Mouse (Mus musculus) intestine, embryonic 14.5 days (tissue): ENCODE measurements around the gene Mapkap1. TPM values are rescaled to one million over a fixed set of nuclear protein-coding genes. Genes with fewer than 3 reads are reported as not detected.
"Not testable (repeated sequence)": the region's sequence is repeated elsewhere in the genome, so short reads cannot be mapped to it uniquely, and the experiment has no call there.

Experiments used
- ATAC-seq: fragments of 200-750 bp; cut with Nextera tagmentation; replicated peaks from 2 replicates; pipeline ENCODE4 v1.8.0; 2017; ENCODE audit warnings: low read depth, moderate number of reproducible peaks, moderate TSS enrichment, moderate library complexity; ENCODE audit not compliant: low FRiP score, low TSS enrichment
- DNase-seq: peaks from one replicate; pipeline ENCODE4 v3.0.0-alpha.2; 2018; ENCODE audit warnings: low spot score
- H3K27ac ChIP-seq: fragments of 300-500 bp; sonication (generic); 2 replicates; pipeline ENCODE4 v1.5.1; 2014; ENCODE audit warnings: low read depth, mild to moderate bottlenecking, control low read depth
- H3K27me3 ChIP-seq: fragments of 300-500 bp; sonication (generic); replicated peaks from 2 replicates; pipeline ENCODE4 v1.6.1; 2014; ENCODE audit warnings: low read length, control low read depth; ENCODE audit not compliant: control insufficient read depth, insufficient read depth
- H3K36me3 ChIP-seq: fragments of 300-500 bp; sonication (generic); 2 replicates; pipeline ENCODE4 v1.6.1; 2014; ENCODE audit warnings: low read length, control low read depth; ENCODE audit not compliant: control insufficient read depth, insufficient read depth
- H3K4me1 ChIP-seq: fragments of 300-500 bp; sonication (generic); replicated peaks from 2 replicates; pipeline ENCODE4 v1.6.1; 2014; ENCODE audit warnings: low read length, control low read depth, mixed read lengths; ENCODE audit not compliant: control insufficient read depth, insufficient read depth
- H3K4me2 ChIP-seq: fragments of 300-500 bp; sonication (generic); 2 replicates; pipeline ENCODE4 v1.6.1; 2014; ENCODE audit warnings: low read length
- H3K4me3 ChIP-seq: fragments of 300-500 bp; sonication (generic); 2 replicates; pipeline ENCODE4 v1.5.1; 2014; ENCODE audit warnings: low read depth, low read length, control low read depth, mixed read lengths
- H3K9ac ChIP-seq: fragments of 300-500 bp; sonication (generic); 2 replicates; pipeline ENCODE4 v1.6.1; 2014; ENCODE audit warnings: mild to moderate bottlenecking, low read length
- H3K9me3 ChIP-seq: fragments of 300-500 bp; sonication (generic); 2 replicates; pipeline ENCODE4 v1.6.1; 2016; ENCODE audit warnings: low read length, control low read depth; ENCODE audit not compliant: control insufficient read depth
- WGBS: fragments of 180-500 bp; shearing (Covaris S2); extraction: QIAGEN DNeasy Blood & Tissue Kit; methylation state at CpG from one replicate; pipeline ENCODE4 v1.1.7; 2014; 5-methylcytosine and 5-hydroxymethylcytosine counted together
- polyA plus RNA-seq: library from polyadenylated mRNA; unstranded; fragments of >200 nt; fragmentation: Nextera tagmentation; extraction: Ambion mirVana; gene quantifications from 2 replicates; pipeline ENCODE4 v1.2.1, GENCODE M21; 2014

Gene Mapkap1
- polyA plus RNA-seq, 1 experiment from 2014 or later = 89.3 TPM

DNA sequence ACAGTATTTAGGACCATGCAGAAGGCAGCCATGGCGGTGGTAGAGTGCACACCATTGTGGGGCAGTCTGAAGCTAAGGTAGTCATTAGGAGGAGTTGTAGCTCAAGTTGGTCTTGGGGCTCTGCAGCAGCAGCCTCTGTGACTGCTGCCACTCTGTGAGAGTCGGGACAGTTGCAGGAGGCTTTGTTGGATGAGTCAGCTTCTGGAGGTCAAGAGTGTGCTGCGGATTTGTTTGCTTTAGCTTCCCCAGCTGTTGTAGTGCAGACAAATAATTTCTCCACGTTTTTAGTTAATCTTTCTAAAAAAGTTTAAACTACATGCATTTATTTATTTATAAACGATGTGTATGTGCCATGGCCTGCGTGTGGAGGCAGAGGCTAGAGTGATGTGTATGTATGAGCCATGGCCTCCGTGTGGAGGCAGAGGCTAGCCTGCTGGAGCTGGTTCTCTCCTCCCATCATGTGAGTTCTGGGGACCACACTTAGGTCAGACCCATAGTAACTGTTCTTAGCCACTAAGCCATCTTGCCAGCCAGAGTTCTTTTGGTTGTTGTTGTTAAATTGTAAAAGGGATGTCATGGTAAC, 62.1 kb downstream of the Mapkap1 start:
- Histone ChIP-seq H3K36me3 (no peaks in the 10 kb centered on the region), H3K27ac (no peak overlapping the region), H3K27me3 (no peaks in the 10 kb centered on the region), H3K4me2 (no peak overlapping the region), H3K9me3 (no peaks in the 10 kb centered on the region), H3K9ac (no peak overlapping the region), H3K4me3 (no peak overlapping the region), H3K4me1 (peaks cover 13% of the 10 kb centered on the region)
- DNase-seq (no peak), ATAC-seq (no peak)
- 44% methylated on average over 7 of the region's 7 CpGs for WGBS

DNA sequence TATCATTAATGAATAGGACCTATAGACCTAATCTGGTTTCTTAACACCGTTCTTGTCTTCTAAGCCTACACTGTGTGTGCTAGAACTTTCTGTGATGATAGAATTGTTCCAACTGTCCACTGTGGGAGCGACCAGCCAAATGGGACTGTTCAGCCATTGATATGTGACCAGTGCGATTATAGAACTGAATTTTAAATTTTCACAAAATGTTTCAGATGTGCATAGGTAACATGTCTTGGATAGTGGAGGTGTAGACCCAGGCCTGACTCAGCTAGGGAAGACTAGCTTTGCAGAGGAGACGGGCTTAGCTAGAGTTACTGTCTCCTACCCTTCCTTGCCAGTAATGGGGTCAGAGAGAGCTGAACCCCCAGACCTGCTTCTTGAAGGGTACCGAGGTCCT, 62.8 kb downstream of the Mapkap1 start:
- Histone ChIP-seq H3K9me3 (no peaks in the 10 kb centered on the region), H3K36me3 (no peaks in the 10 kb centered on the region), H3K9ac (no peak overlapping the region), H3K4me3 (no peak overlapping the region), H3K27ac (no peak overlapping the region), H3K27me3 (no peaks in the 10 kb centered on the region), H3K4me2 (no peak overlapping the region), H3K4me1 (peaks cover 13% of the 10 kb centered on the region)
- DNase-seq (no peak), ATAC-seq (no peak)
- WGBS = 90% methylated on average over 5 of the region's 5 CpGs

DNA sequence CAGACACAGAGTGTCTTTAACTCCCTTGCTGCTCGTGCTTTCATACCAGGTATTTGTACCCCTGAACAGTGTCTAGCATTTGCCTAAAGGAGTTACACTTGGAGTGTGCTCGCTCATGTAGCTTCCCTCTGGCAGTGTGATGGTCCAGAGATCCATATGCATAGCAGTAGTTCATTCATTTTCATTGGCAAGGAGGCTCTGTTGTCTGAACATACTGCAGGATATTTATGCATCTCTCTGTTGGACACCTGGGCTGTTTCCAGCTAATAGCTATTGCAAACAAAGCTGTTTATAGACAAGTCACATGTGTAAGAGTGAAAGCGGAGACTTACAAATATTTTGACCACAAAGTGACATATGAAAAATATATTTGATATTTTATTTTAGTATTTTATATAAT, 67.2 kb downstream of the Mapkap1 start:
- H3K4me2 ChIP-seq = no peak overlapping the region
- ATAC-seq (no peak), DNase-seq (no peak)
- no peaks in the 10 kb centered on the region for H3K36me3 ChIP-seq
- no peaks in the 10 kb centered on the region for H3K27me3 ChIP-seq
- peaks cover 10% of the 10 kb centered on the region for H3K4me1 ChIP-seq
- WGBS = 60% methylated on average over 3 of the region's 3 CpGs
- H3K4me3 ChIP-seq = no peak overlapping the region
- no peak overlapping the region for H3K27ac ChIP-seq
- H3K9me3 ChIP-seq = no peaks in the 10 kb centered on the region
- no peak overlapping the region for H3K9ac ChIP-seq

DNA sequence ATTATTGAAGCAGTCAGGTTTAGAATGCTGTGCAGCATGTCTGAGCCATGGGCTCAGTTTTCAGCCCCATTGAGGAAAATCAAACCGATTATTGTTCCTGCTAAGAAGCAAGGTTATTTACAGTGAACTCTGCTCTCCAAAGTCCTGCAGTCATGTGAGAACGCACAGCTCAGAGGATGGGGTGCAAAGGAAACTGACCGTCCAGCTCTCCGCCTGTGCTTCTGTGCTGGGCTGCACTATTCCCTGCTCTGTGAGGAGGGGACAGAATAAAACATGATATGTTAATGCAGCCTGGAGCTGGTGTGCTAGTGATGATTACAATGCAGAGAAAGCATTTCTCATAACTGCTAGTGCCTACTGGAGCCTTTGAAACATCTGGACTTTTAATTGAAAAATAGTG, 74.8 kb downstream of the Mapkap1 start:
- Histone ChIP-seq H3K9me3 (no peaks in the 10 kb centered on the region), H3K4me3 (no peak overlapping the region), H3K27me3 (no peaks in the 10 kb centered on the region), H3K27ac (peak overlapping the region; percentile 16; the same call in 1 of the 2 replicates), H3K36me3 (no peaks in the 10 kb centered on the region), H3K4me1 (no peaks in the 10 kb centered on the region; the same call in 1 of the 2 replicates), H3K4me2 (no peak overlapping the region), H3K9ac (no peak overlapping the region)
- 51% methylated on average over 4 of the region's 4 CpGs for WGBS
- ATAC-seq = no peak
- DNase-seq = no peak

DNA sequence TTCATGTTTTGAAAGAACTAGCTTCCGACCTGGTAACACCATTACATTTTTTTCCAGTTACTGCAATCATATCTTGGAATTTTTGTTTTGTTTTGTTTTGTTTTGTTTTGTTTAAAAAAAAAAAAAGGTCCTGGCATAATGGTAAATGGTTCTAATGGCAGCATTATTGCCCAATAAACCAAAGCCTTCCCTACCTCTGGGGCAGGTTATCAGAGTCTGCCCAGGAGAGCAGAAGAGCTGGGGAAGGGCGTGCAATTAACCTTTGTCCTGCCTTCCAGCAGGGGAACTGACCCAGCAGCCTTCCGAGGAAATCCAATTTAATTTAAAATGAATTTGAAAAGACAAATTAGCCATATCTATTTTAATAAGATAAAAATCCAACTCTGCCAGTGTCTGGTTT, 75.5 kb downstream of the Mapkap1 start:
- ATAC-seq = no peak
- H3K4me3 ChIP-seq = no peak overlapping the region
- DNase-seq = no peak
- 59% methylated on average over 3 of the region's 3 CpGs for WGBS
- H3K4me2 ChIP-seq = no peak overlapping the region
- no peaks in the 10 kb centered on the region for H3K27me3 ChIP-seq
- no peak overlapping the region for H3K9ac ChIP-seq
- no peaks in the 10 kb centered on the region for H3K36me3 ChIP-seq
- H3K4me1 ChIP-seq = no peaks in the 10 kb centered on the region; the same call in 1 of the 2 replicates
- no peak overlapping the region for H3K27ac ChIP-seq
- H3K9me3 ChIP-seq = no peaks in the 10 kb centered on the region

DNA sequence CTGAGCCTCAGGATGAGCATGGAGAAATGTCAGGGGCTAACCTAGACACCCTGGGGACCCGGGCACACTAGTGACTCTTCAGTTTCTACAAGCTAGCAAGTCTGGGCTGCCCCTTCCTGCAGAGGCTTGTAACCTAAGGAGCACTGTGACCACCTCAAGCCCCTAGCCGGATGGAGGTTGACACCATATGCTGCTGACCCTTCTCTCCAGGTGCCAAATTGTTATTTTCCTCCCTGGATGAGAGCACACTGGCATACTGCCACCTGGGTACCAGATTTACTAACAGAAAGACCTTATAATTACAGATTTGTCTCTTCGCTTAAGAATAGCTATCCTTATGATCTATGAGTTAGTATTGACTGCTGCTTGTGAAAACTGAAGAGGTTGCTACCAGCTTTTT, 76.0 kb downstream of the Mapkap1 start:
- DNase-seq (no peak), ATAC-seq (no peak)
- no peaks in the 10 kb centered on the region for H3K27me3 ChIP-seq
- H3K9me3 ChIP-seq = no peaks in the 10 kb centered on the region
- H3K36me3 ChIP-seq = no peaks in the 10 kb centered on the region
- H3K4me1 ChIP-seq = no peaks in the 10 kb centered on the region; the same call in 1 of the 2 replicates
- H3K9ac ChIP-seq = no peak overlapping the region
- H3K27ac ChIP-seq = no peak overlapping the region
- H3K4me3 ChIP-seq = no peak overlapping the region
- H3K4me2 ChIP-seq = no peak overlapping the region
- 75% methylated on average over 3 of the region's 3 CpGs for WGBS

DNA sequence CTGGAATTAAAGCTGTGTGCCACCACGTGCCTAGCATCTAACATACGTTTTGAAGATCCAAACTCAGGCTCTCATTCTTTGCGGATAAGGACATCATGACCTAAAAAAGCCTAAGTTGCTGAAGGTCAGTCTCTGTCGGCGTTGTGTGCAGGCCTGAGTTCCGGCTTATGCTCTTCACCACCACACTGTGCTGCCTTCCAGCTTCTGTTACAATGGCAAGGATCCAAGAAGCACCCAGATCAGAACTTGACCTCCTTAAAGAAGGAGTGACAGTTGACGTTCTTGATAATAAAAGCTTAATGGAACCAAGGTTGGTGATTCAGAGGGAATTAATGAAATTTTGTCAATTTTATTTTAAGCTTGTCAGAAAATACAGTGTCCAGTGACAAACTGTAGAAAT, 80.7 kb downstream of the Mapkap1 start:
- Histone ChIP-seq H3K36me3 (no peaks in the 10 kb centered on the region), H3K27ac (no peak overlapping the region), H3K9ac (no peak overlapping the region), H3K4me3 (no peak overlapping the region), H3K9me3 (no peaks in the 10 kb centered on the region), H3K4me2 (no peak overlapping the region), H3K27me3 (no peaks in the 10 kb centered on the region), H3K4me1 (no peaks in the 10 kb centered on the region)
- 88% methylated on average over 7 of the region's 7 CpGs for WGBS
- ATAC-seq (no peak), DNase-seq (no peak)

DNA sequence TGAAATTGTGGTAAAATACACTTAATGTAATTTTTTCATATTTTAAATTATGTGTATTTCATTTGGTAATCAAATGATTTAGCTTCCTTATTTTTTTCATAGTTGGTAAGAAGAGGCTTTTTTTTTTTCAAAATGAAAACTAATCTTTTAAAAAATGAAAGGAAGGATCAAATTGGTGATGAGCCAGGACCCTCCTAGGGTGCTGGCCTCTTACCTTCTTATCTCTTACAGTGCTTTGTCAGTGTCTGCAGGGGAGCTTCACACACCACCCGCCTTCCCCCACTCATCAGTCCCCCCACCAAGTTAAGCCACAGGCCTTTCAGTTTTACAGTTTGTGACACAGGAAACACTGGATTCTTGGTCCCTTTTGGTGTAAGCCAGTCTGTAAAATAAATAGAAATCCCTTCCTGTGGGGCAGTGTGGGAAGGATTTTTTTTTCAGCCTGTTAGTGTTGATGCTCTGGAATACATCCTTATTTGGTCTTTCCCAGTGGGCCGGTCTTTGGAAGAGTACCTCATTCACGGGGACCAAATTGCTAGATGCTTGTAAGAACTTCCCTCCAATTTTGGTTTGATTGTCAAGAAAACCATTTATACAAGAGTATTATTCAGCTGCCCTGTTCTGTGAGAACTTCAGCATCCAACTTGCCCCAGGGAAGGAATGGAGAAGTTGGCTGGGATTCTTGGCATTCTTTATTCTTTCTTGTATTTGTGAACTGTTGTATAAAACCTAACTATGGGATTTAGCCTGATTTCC, 97.6 kb downstream of the Mapkap1 start:
- Histone ChIP-seq H3K4me2 (no peak overlapping the region), H3K4me3 (no peak overlapping the region), H3K9me3 (no peaks in the 10 kb centered on the region), H3K9ac (no peak overlapping the region), H3K27ac (no peak overlapping the region), H3K36me3 (0 out of 2 replicates have a peak, but pooled peaks cover under 1% of the 10 kb centered on the region), H3K4me1 (no peaks in the 10 kb centered on the region; the same call in 1 of the 2 replicates), H3K27me3 (no peaks in the 10 kb centered on the region)
- WGBS = 42% methylated on average over 3 of the region's 3 CpGs
- no peak for DNase-seq
- ATAC-seq = no peak

DNA sequence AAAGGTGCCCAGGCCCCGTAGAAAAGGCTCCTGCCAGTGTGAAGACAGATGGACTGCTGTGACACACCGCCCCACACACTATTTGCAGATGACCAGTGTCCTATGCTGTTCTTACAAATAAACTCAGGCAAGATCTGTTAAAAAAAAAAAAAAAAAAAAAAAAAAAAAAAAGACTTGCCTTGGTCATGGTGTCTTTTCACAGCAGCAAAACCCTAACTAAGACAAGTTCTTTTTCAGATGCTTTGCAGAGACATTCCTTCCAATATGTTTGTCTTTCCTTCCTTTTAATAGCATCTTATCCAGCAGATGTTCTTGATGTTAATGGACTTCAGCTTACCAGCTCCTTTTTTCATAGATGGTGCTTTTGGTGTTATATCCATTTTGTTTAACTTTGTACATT, 99.6 kb downstream of the Mapkap1 start:
- not testable (repeated sequence) for ATAC-seq, H3K4me1 ChIP-seq, H3K9ac ChIP-seq, H3K9me3 ChIP-seq, DNase-seq, H3K27me3 ChIP-seq, H3K4me2 ChIP-seq, H3K27ac ChIP-seq, H3K4me3 ChIP-seq, H3K36me3 ChIP-seq
- 93% methylated on average over 2 of the region's 2 CpGs for WGBS
